Mouse (Mus musculus) thymus, adult 2 months (tissue): ENCODE data around the gene Tmem170. TPM values are rescaled to one million over a fixed set of nuclear protein-coding genes. Genes with fewer than 3 reads are reported as not detected.

Source experiments
- DNase-seq: peaks from one replicate; pipeline ENCODE4 v3.0.0; 2021
- H3K27ac ChIP-seq: fragments of 200-500 bp; 2 replicates; pipeline ENCODE4 v1.5.1; 2012; ENCODE audit warnings: low read length, control low read depth; ENCODE audit not compliant: control insufficient read depth, insufficient read depth
- H3K27me3 ChIP-seq: fragments of 200-500 bp; 2 replicates; pipeline ENCODE4 v1.6.1; 2012; ENCODE audit warnings: mild to moderate bottlenecking, low read length, moderate library complexity, mixed read lengths; ENCODE audit not compliant: control insufficient read depth, insufficient read depth
- H3K36me3 ChIP-seq: fragments of 200-500 bp; 2 replicates; pipeline ENCODE4 v1.6.1; 2012; ENCODE audit warnings: mild to moderate bottlenecking, low read length, moderate library complexity; ENCODE audit not compliant: control insufficient read depth, insufficient read depth
- H3K4me1 ChIP-seq: fragments of 200-500 bp; replicated peaks from 2 replicates; pipeline ENCODE4 v1.6.1; 2012; ENCODE audit warnings: low read length; ENCODE audit not compliant: control insufficient read depth, insufficient read depth
- H3K4me3 ChIP-seq: fragments of 200-500 bp; 2 replicates; pipeline ENCODE4 v1.5.1; 2012; ENCODE audit warnings: mild to moderate bottlenecking, low read length, control low read depth, moderate library complexity; ENCODE audit not compliant: control insufficient read depth, insufficient read depth
- CTCF ChIP-seq: fragments of 200-500 bp; IDR thresholded peaks from 2 replicates; pipeline ENCODE4 v1.5.1; 2012; ENCODE audit warnings: mild to moderate bottlenecking, control low read depth, low read length, moderate library complexity, borderline replicate concordance; ENCODE audit not compliant: control insufficient read depth, poor library complexity, insufficient read depth; ENCODE audit errors: extremely low read depth
- POLR2A ChIP-seq: fragments of 200-500 bp; IDR thresholded peaks from 2 replicates; pipeline ENCODE4 v1.6.1; 2012; ENCODE audit warnings: mild to moderate bottlenecking, low read length, control low read depth, moderate library complexity; ENCODE audit not compliant: control insufficient read depth, poor library complexity, insufficient read depth; ENCODE audit errors: extremely low read depth
- WGBS: fragments of 180-500 bp; shearing (Covaris S2); methylation state at CpG from one replicate; pipeline ENCODE4 v1.1.7; 2018; 5-methylcytosine and 5-hydroxymethylcytosine counted together
- polyA plus RNA-seq: library from polyadenylated mRNA; depleted of rRNA; stranded (reverse); fragments of >200 nt; gene quantifications from 2 replicates; pipeline ENCODE4 v1.2.3, GENCODE M21; 2012

Gene Tmem170
- polyA plus RNA-seq, 1 experiment, result 3.1 TPM

- TF ChIP-seq POLR2A (no peak), CTCF (no peak)
- WGBS, result 54% methylated on average over 5 of the region's 5 CpGs
- H3K27me3 ChIP-seq, result no peaks in the 10 kb centered on the region; the same call in 1 of the 2 replicates
- no peak for DNase-seq
- H3K27ac ChIP-seq, result no peak overlapping the region
- H3K36me3 ChIP-seq, result no peaks in the 10 kb centered on the region
- no peaks in the 10 kb centered on the region for H3K4me1 ChIP-seq
- no peak overlapping the region for H3K4me3 ChIP-seq
Measured at GRCm38 (mm10) chr8:111892615-111893014, 16.1 kb upstream of the Tmem170 start.

- DNase-seq, result no peak
- Histone ChIP-seq H3K27me3 (no peaks in the 10 kb centered on the region; the same call in 1 of the 2 replicates), H3K4me1 (no peaks in the 10 kb centered on the region), H3K27ac (no peak overlapping the region), H3K4me3 (no peak overlapping the region), H3K36me3 (no peaks in the 10 kb centered on the region)
- 20% methylated on average over 8 of the region's 8 CpGs for WGBS
- TF ChIP-seq POLR2A (no peak), CTCF (no peak)
Measured at GRCm38 (mm10) chr8:111891983-111892382, 15.4 kb upstream of the Tmem170 start.

GRCm38 (mm10) chr8:111890911-111891303, 14.4 kb upstream of the Tmem170 start:
- Histone ChIP-seq H3K27me3 (no peaks in the 10 kb centered on the region; the same call in 1 of the 2 replicates), H3K36me3 (no peaks in the 10 kb centered on the region), H3K4me1 (no peaks in the 10 kb centered on the region), H3K4me3 (no peak overlapping the region), H3K27ac (no peak overlapping the region)
- TF ChIP-seq POLR2A (no peak), CTCF (no peak)
- no peak for DNase-seq
- 71% methylated on average over 6 of the region's 6 CpGs for WGBS

- H3K36me3 ChIP-seq, result no peaks in the 10 kb centered on the region
- H3K27me3 ChIP-seq, result no peaks in the 10 kb centered on the region; the same call in 1 of the 2 replicates
- H3K27ac ChIP-seq, result no peak overlapping the region
- H3K4me1 ChIP-seq, result no peaks in the 10 kb centered on the region
- no peak overlapping the region for H3K4me3 ChIP-seq
- TF ChIP-seq CTCF (no peak), POLR2A (no peak)
- 20% methylated on average over 86 of the region's 86 CpGs for WGBS
- DNase-seq, result no peak
Measured at GRCm38 (mm10) chr8:111889931-111890910, 13.7 kb upstream of the Tmem170 start.

- no peak for TF ChIP-seq CTCF
- no peak for TF ChIP-seq POLR2A
- 45% methylated on average over 7 of the region's 7 CpGs for WGBS
- Histone ChIP-seq H3K27me3 (no peaks in the 10 kb centered on the region; the same call in 1 of the 2 replicates), H3K36me3 (no peaks in the 10 kb centered on the region), H3K4me1 (no peaks in the 10 kb centered on the region), H3K27ac (no peak overlapping the region), H3K4me3 (no peak overlapping the region)
- no peak for DNase-seq
Measured at GRCm38 (mm10) chr8:111888091-111888650, 11.6 kb upstream of the Tmem170 start.

- TF ChIP-seq POLR2A (no peak), CTCF (no peak)
- DNase-seq, result no peak
- Histone ChIP-seq H3K36me3 (no peaks in the 10 kb centered on the region), H3K4me1 (no peaks in the 10 kb centered on the region), H3K4me3 (no peak overlapping the region), H3K27ac (no peak overlapping the region), H3K27me3 (no peaks in the 10 kb centered on the region; the same call in 1 of the 2 replicates)
- 42% methylated on average over 1 of the region's 1 CpGs for WGBS
Measured at GRCm38 (mm10) chr8:111887479-111887878, 10.9 kb upstream of the Tmem170 start.

- Histone ChIP-seq H3K4me1 (no peaks in the 10 kb centered on the region), H3K27me3 (no peaks in the 10 kb centered on the region; the same call in 1 of the 2 replicates), H3K36me3 (no peaks in the 10 kb centered on the region), H3K27ac (no peak overlapping the region), H3K4me3 (no peak overlapping the region)
- TF ChIP-seq CTCF (no peak), POLR2A (no peak)
- no peak for DNase-seq
- 94% methylated on average over 4 of the region's 4 CpGs for WGBS
Measured at GRCm38 (mm10) chr8:111883615-111884014, 7.1 kb upstream of the Tmem170 start.
